20 mouse cellular contexts compared by ENCODE assay signal in genomic region chr11:86349325-86349724, GRCm38 (mm10).
"Had no signal": no experiment of that assay in that cellular context is flagged by ENCODE, and none has a peak within 500 bp of the region (broad histone marks: within the 10 kb centered on the region; RNA-seq: fewer than 3 reads in every experiment).

No protein-coding gene starts in this region.

- H3K9ac ChIP-seq: lung, embryonic 14.5 days; midbrain, embryonic 12.5 days; neural tube, embryonic 13.5 days; neural tube, embryonic 15.5 days; stomach, embryonic 15.5 days had no signal

- H3K27ac ChIP-seq: midbrain, embryonic 10.5 days; midbrain, embryonic 12.5 days; neural tube, embryonic 13.5 days; neural tube, embryonic 15.5 days; stomach, embryonic 15.5 days; stomach, postnatal 0 days had no signal

- DNase-seq: lung, adult 18-20 months; lung, embryonic 14.5 days; lung, postnatal 10 days; lung, postnatal 4 days; midbrain, embryonic 14.5 days; retina, postnatal 1 day; right cerebral cortex, adult 18-20 months; right cerebral cortex, postnatal 25 days; right cerebral cortex, postnatal 4 days; spleen, adult 18-20 months; thymus, adult 2 months; thymus, postnatal 25 days; thymus, postnatal 4 days had no signal

- H3K9me3 ChIP-seq: midbrain, embryonic 10.5 days; midbrain, embryonic 12.5 days; neural tube, embryonic 13.5 days; neural tube, embryonic 15.5 days; stomach, embryonic 15.5 days had no signal

- H3K4me1 ChIP-seq: stomach, embryonic 15.5 days had no signal

- H3K4me2 ChIP-seq: lung, embryonic 14.5 days; midbrain, embryonic 12.5 days; neural tube, embryonic 13.5 days; neural tube, embryonic 15.5 days; stomach, embryonic 15.5 days had no signal

- H3K4me3 ChIP-seq: midbrain, embryonic 10.5 days; midbrain, embryonic 12.5 days; myocyte; neural tube, embryonic 13.5 days; neural tube, embryonic 15.5 days; stomach, embryonic 15.5 days had no signal

- H3K27me3 ChIP-seq: midbrain, embryonic 12.5 days; neural tube, embryonic 13.5 days; neural tube, embryonic 15.5 days; stomach, embryonic 15.5 days had no signal
